Mouse (Mus musculus): Measurements from ENCODE around the gene Ntrk1. TPM values are rescaled to one million over a fixed set of nuclear protein-coding genes. Genes with fewer than 3 reads are reported as not detected.

The Ntrk1 gene
- total and polyA plus RNA-seq, 3 experiments: 0.47 to 1.6 (median 0.55) TPM

GRCm38 (mm10) chr3:87765091-87765490, 29.9 kb downstream of the Ntrk1 start:
- Histone ChIP-seq H3K9me3 (replicated peaks; ENCODE audit: low read length) (no peaks in the 10 kb centered on the region), H3K4me2 (ENCODE audit: insufficient read depth, low read depth, poor library complexity, severe bottlenecking) (no peak overlapping the region), H3K9ac (ENCODE audit: insufficient read depth, low read depth) (no peak overlapping the region), H3K27me3 (replicated peaks) (peaks cover 25% of the 10 kb centered on the region), H3K36me3 (replicated peaks in 1 of 2; ENCODE audit: control insufficient read depth in 1 of 2, insufficient read depth in 1 of 2, low read length in 1 of 2) (no peaks in the 10 kb centered on the region), H3K4me3 (replicated peaks in 1 of 3; ENCODE audit: low read depth in 2 of 3, low read length in 2 of 3, poor library complexity in 1 of 3) (no peak overlapping the region), H3K79me2 (replicated peaks; ENCODE audit: control insufficient read depth, extremely low read depth, insufficient read depth, poor library complexity, severe bottlenecking) (no peaks in the 10 kb centered on the region), H3K4me1 (ENCODE audit: control insufficient read depth in 1 of 2, insufficient read depth in 2 of 2) (peaks cover 8 to 33% of the 10 kb centered on the region in 2 experiments), H3K27ac (ENCODE audit: insufficient read depth, low read depth) (no peak overlapping the region)
- dilution Hi-C loops (cut with MboI; ENCODE audit: extremely low pct_ligation_motif_present, extremely low pct_unique_long_range_greater_than_20kb, low sequenced_read_pairs) (no loop called here), in situ Hi-C loops (cut with MboI; ENCODE audit: low pct_ligation_motif_present, low pct_unique_long_range_greater_than_20kb, low sequenced_read_pairs) (no loop called here)
- TF ChIP-seq ZC3H11A (IDR thresholded peaks at IDR 0.05; ENCODE audit: low read depth, low read length): no peak
- no peak for TF ChIP-seq POLR2A (IDR thresholded peaks at IDR 0.05; ENCODE audit: low read depth, low read length)
- TF ChIP-seq TCF12 (IDR thresholded peaks at IDR 0.05; ENCODE audit: low read depth, low read length): no peak
- 0 out of 2 replicates have a peak, but pooled peaks have one; percentile 7 for TF ChIP-seq IRF4 (IDR thresholded peaks at IDR 0.05; ENCODE audit: low read depth, low read length)
- no peak for TF ChIP-seq RAD21 (IDR thresholded peaks at IDR 0.05; ENCODE audit: low read depth, low read length)
- no peak for TF ChIP-seq HCFC1 (IDR thresholded peaks at IDR 0.05; ENCODE audit: low read depth, low read length)
- TF ChIP-seq TBP (conservative IDR thresholded peaks at IDR 0.05; ENCODE audit: low read depth, low read length): no peak
- TF ChIP-seq UBTF (IDR thresholded peaks at IDR 0.05; ENCODE audit: low read depth, low read length): peak; percentile 78; the same call in 1 of the 2 replicates
- TF ChIP-seq USF2 (conservative IDR thresholded peaks at IDR 0.05; ENCODE audit: low read depth, low read length): no peak
- DNase-seq (ENCODE audit: extremely low read depth): peak; percentile 67

GRCm38 (mm10) chr3:87764506-87764905, 30.5 kb downstream of the Ntrk1 start:
- no peaks in the 10 kb centered on the region for H3K79me2 ChIP-seq (replicated peaks; ENCODE audit: control insufficient read depth, extremely low read depth, insufficient read depth, poor library complexity, severe bottlenecking)
- no peak overlapping the region for H3K9ac ChIP-seq (ENCODE audit: insufficient read depth, low read depth)
- H3K27me3 ChIP-seq (replicated peaks): peaks cover 21% of the 10 kb centered on the region
- no peak for TF ChIP-seq ZNF384 (IDR thresholded peaks at IDR 0.05; ENCODE audit: low read depth, low read length)
- no peaks in the 10 kb centered on the region for H3K9me3 ChIP-seq (replicated peaks; ENCODE audit: low read length)
- H3K4me1 ChIP-seq (ENCODE audit: control insufficient read depth in 1 of 2, insufficient read depth in 2 of 2): peaks cover 8 to 33% of the 10 kb centered on the region in 2 experiments
- in situ Hi-C loops (cut with MboI; ENCODE audit: low pct_ligation_motif_present, low pct_unique_long_range_greater_than_20kb, low sequenced_read_pairs) (no loop called here), dilution Hi-C loops (cut with MboI; ENCODE audit: extremely low pct_ligation_motif_present, extremely low pct_unique_long_range_greater_than_20kb, low sequenced_read_pairs) (no loop called here)
- no peaks in the 10 kb centered on the region for H3K36me3 ChIP-seq (replicated peaks in 1 of 2; ENCODE audit: control insufficient read depth in 1 of 2, insufficient read depth in 1 of 2, low read length in 1 of 2)
- H3K27ac ChIP-seq (ENCODE audit: insufficient read depth, low read depth): no peak overlapping the region
- no peak overlapping the region for H3K4me2 ChIP-seq (ENCODE audit: insufficient read depth, low read depth, poor library complexity, severe bottlenecking)
- H3K4me3 ChIP-seq (replicated peaks in 1 of 3; ENCODE audit: low read depth in 2 of 3, low read length in 2 of 3, poor library complexity in 1 of 3): no peak overlapping the region
- no peak for DNase-seq (ENCODE audit: extremely low read depth)

- peaks cover 18% of the 10 kb centered on the region for H3K27me3 ChIP-seq (replicated peaks)
- TF ChIP-seq POLR2A (IDR thresholded peaks at IDR 0.05; ENCODE audit: low read depth, low read length): no peak
- TF ChIP-seq MAX (IDR thresholded peaks at IDR 0.05; ENCODE audit: low read length): no peak
- 0 out of 2 replicates have a peak, but pooled peaks have one; percentile 11 for TF ChIP-seq IRF4 (IDR thresholded peaks at IDR 0.05; ENCODE audit: low read depth, low read length)
- DNase-seq (ENCODE audit: extremely low read depth): no peak
- H3K4me1 ChIP-seq (ENCODE audit: control insufficient read depth in 1 of 2, insufficient read depth in 2 of 2): peaks cover 8 to 32% of the 10 kb centered on the region in 2 experiments
- no peak overlapping the region for H3K9ac ChIP-seq (ENCODE audit: insufficient read depth, low read depth)
- H3K27ac ChIP-seq (ENCODE audit: insufficient read depth, low read depth): no peak overlapping the region
- in situ Hi-C loops (cut with MboI; ENCODE audit: low pct_ligation_motif_present, low pct_unique_long_range_greater_than_20kb, low sequenced_read_pairs): no loop called here
- no peaks in the 10 kb centered on the region for H3K79me2 ChIP-seq (replicated peaks; ENCODE audit: control insufficient read depth, extremely low read depth, insufficient read depth, poor library complexity, severe bottlenecking)
- no peaks in the 10 kb centered on the region for H3K9me3 ChIP-seq (replicated peaks; ENCODE audit: low read length)
- peak overlapping the region in 2 of 3 experiments; percentile 6 to 19 for H3K4me3 ChIP-seq (replicated peaks in 1 of 3; ENCODE audit: low read depth in 2 of 3, low read length in 2 of 3, poor library complexity in 1 of 3)
- H3K4me2 ChIP-seq (ENCODE audit: insufficient read depth, low read depth, poor library complexity, severe bottlenecking): no peak overlapping the region
- no peaks in the 10 kb centered on the region for H3K36me3 ChIP-seq (replicated peaks in 1 of 2; ENCODE audit: control insufficient read depth in 1 of 2, insufficient read depth in 1 of 2, low read length in 1 of 2)
- dilution Hi-C loops (cut with MboI; ENCODE audit: extremely low pct_ligation_motif_present, extremely low pct_unique_long_range_greater_than_20kb, low sequenced_read_pairs): no loop called here
Observed at GRCm38 (mm10) chr3:87763683-87764289, 31.2 kb downstream of the Ntrk1 start.
